Mouse (Mus musculus): ENCODE results near the gene Mgat4b.

The Mgat4b gene

DNA sequence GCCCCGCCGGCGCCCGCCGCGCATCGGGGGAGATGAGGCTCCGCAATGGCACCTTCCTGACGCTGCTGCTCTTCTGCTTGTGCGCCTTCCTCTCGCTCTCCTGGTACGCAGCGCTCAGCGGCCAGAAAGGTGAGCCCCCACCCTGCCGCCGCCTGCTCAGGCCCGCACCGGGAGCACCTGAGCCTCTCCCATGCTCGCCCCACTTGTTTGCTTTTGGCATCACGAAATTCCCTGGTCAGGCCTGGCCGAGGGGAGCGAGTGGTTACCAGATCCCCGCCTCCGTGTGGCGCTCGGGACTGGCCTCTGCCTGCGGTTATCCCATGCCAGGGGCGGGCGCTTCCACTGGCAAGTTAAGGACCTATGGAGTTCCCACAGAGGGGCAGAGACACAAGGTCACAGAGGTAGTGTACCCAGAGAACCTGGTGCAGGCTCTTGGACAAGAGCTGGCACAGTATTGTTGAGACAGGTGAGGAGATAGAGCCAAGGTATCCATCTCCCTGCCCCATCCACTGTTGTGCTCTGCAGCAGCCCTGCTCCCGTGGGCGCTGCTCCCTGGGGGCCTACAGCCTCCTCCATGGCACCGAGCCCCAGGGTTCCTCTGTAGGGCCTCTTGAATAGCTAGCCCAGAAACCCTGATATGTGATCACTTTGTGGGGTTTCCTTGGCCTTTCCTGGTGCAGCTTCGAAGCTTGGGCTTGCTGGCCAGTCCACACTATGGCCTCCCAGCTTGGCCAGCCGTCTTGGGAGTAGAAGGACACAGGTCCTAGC is 15.1 kb downstream of the Mgat4b start:
- DNase-seq (ENCODE audit: inconsistent ontology term), result peak; percentile 55

DNA sequence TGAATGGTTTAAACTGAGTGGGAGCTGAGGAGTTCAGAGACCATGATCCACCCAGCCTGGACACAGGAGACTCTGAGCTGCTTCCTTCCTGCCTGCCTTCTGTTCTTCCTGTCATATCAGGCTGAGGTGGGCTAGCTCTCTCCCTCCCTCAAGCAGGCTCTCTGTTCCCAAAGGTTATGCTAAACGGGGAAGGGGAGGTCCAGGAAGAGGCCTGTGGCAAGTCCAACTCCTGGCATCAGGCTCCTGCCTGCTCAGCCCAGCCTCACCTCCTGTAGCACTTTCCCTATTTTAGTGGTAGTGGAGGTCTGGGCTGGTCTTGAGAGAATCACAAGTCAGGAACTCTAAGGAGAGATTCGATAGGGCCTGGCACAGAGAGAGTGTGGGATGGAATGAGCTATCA is 15.7 kb downstream of the Mgat4b start:
- DNase-seq (ENCODE audit: inconsistent ontology term), result no peak

DNA sequence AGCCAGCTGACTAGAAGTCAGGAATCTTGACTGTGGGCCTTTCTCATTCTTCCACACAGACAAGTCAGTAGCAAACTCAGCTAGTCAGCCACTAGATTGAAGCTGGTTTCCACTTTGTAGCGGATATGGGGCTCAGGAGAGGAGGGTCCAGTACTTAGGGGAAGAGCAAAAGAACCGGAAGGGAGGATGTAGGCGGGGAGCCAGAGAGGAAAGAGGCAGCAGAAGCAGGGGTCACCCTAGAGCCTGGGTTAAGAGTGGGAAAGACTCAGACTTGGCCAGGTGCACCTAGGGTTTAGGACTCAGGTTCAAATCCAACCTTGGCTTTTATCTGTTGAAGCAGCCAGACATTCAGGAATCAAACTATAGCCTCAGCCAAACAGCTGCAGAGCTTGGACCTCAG is 16.5 kb downstream of the Mgat4b start:
- no peak for DNase-seq (ENCODE audit: inconsistent ontology term)

DNA sequence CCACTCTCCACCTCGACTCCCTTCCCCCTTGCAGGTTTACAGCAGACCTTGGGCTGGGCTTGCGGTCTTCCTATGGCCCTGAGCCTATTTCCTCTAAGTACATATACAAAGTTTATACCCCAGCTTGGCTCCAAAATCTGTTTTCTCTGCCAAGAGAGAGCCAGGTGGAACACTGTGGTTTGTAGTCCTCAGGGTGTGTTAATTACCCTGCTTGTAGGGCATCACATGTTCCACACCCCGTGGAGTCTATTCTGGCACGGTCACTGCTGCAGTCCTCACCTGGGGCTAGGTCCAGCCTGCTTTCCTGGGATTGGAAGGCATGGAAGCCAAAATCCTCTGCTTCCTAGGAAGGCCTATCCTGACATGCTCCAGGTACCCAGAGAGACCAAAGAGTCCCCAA is 17.0 kb downstream of the Mgat4b start:
- DNase-seq (ENCODE audit: inconsistent ontology term), result no peak

DNA sequence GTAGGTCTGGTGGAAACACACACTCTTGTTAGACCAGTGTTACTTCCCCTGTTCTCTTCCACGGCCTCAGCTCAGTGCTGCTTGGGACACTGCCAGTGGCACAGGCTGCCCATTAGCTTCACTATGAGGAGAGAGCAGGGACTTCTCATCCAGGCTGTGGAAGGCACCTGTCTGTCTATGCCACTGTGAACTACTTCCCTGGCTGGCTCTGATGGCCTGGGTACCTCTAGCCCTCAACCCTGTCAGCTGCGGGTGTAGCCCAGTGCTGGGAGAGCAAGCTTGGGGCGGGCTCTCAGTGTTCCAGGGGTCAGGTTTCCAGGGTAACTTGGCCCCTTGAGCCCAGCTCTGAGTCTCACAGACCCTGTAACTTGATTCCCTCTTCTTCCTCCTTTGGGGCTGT is 18.1 kb downstream of the Mgat4b start:
- DNase-seq (ENCODE audit: inconsistent ontology term), result no peak

DNA sequence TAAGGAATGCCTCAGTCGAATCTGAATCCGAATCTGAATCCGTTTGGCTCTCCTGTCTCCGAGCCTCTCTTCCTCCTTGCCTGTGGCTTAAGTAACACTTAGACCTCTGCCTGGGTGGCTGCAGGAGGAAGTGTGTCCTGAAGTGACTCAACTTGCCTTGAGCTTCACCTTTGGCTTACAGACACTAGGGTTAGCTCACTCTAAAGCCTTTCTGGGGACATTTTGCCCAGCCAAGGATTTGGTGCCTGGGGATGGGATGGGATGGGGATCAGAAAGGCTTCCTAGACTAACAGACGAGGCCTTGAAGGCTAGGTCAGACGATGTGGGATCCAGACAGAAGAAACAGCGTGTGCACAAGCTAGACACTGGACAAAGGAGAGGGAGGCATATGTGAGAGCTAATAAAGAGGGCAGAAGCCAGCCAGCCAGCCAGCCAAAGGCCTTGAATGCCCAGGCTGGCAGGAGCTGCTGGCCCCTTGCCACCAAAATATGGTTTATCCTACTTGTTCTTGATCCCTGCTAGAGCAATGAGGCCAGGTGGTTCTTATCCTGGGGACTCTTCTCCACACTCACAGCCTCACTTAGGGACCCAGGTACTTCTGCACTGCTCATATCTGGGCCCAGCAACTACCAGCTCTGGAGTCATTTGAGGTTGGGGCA is 18.7 kb downstream of the Mgat4b start:
- no peak for DNase-seq (ENCODE audit: inconsistent ontology term)

DNA sequence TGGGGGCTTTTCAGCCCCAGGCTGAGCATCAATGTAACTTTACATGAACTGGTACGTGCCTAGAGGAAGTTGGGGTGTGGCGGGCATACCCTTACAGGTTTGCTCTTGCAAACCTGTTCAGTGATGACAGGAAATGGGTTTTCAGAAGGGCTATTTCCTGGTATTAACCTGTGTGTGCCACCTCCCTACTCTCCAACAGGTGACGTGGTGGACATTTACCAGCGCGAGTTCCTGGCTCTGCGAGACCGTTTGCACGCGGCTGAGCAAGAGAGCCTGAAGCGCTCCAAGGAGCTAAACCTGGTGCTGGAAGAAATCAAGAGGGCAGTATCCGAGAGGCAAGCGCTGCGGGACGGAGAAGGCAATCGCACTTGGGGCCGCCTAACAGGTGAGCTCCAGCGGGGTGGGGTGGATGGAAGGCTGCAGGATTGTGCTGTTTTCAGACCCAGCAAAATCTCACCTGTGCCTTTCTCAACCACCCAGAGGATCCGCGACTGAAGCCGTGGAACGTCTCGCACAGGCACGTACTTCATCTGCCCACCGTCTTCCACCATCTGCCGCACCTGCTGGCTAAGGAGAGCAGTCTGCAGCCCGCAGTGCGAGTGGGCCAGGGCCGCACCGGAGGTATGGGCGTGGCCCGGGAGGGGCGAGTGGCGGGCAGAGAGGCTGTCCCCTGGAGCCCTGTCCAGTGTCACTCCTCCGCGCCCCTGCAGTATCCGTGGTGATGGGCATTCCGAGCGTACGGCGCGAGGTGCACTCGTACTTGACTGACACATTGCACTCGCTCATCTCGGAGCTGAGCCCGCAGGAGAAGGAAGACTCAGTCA is 20.0 kb downstream of the Mgat4b start:
- no peak for DNase-seq (ENCODE audit: inconsistent ontology term)

DNA sequence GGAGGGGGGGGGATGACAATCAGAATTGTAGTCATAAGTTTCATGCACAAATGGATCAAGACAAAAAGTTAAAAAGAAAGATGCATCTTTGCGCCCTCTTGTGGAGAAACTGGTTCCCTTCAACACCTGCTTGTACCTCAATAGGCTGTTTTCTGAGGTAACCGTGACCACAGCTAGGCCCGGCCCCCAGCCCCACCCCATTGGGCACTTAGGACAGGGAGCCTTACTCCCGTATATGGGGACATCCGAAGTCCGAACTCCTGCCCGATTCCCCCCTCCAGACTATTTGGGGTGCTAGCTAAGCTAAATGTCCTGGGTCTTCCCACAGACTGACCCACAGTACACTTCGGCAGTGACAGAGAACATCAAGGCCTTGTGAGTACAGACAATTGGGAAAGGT is 20.7 kb downstream of the Mgat4b start:
- DNase-seq (ENCODE audit: inconsistent ontology term), result peak; percentile 78

DNA sequence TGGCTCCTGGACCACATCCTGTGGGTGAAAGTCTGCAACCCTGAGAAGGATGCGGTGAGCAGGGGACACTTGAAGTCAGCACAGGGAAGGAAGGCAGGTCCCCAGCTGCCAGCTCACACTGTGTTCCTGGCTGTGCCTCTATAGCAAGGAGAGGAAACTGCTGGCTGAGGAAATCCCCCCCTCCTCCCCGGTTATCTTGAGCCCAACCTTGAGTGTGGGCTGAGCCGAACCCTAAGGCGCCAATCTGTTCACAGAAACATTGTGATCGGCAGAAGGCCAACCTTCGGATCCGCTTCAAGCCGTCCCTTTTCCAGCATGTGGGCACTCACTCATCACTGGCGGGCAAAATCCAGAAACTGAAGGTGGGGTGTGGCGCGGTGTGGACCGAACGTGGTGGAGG is 22.3 kb downstream of the Mgat4b start:
- DNase-seq (ENCODE audit: inconsistent ontology term), result no peak

DNA sequence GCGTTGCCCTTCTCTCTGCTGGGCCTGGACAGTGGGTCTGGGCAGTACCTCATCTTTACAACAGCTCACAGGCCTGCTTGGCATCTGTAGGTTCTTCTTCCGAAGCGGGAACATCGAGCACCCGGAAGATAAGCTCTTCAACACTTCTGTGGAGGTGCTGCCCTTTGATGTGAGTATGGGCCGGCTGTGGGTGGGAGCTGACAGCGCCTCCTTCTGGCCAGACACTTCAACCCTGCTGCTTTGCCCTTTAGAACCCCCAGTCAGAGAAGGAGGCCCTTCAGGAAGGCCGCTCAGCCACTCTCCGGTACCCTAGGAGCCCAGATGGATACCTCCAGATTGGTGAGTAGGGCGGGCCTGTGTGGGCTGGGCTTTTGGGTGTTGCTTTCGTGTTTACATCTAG is 23.3 kb downstream of the Mgat4b start:
- DNase-seq (ENCODE audit: inconsistent ontology term), result no peak

DNA sequence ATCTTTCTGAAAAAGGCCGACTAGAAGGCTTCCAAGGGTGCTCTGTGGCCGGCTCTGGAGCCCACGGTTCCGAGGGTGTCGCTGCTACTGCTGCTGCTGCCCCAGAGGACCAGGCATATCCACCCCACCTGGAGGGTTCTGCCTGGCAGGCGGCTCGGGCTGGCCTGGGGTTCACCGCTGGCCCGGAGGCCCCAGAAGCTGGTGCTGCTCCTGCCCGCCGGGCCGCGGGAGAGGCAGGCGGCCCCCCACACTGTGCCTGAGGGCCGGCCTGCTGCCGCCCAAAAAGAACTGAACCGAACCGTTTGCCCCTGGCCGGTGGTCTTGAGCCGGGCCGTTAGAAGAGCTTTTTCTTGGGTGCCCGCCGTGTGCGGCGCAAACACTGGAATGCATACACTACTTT is 23.9 kb downstream of the Mgat4b start:
- no peak for DNase-seq (ENCODE audit: inconsistent ontology term)

DNA sequence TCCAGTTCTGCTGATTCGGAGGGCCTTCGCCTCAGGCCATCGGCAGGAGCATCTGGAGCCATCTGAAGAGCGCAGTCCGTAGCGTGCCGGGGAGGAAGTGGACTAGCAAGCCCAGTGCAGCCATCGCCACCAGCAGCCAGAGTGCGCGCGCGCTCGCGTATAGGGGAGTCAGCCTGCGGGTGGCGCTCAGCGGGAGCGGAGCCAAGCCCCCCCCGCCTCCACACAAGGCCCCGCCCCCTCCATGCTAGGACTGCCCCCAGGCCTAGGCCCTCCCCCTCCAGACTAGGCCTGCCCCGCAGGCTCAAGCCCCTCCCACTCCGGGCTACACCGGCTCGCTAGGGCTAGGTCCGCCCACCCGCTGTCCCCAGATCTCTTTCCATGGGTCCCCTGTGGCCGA is 25.8 kb downstream of the Mgat4b start:
- peak; percentile 96 for DNase-seq (ENCODE audit: inconsistent ontology term)

DNA sequence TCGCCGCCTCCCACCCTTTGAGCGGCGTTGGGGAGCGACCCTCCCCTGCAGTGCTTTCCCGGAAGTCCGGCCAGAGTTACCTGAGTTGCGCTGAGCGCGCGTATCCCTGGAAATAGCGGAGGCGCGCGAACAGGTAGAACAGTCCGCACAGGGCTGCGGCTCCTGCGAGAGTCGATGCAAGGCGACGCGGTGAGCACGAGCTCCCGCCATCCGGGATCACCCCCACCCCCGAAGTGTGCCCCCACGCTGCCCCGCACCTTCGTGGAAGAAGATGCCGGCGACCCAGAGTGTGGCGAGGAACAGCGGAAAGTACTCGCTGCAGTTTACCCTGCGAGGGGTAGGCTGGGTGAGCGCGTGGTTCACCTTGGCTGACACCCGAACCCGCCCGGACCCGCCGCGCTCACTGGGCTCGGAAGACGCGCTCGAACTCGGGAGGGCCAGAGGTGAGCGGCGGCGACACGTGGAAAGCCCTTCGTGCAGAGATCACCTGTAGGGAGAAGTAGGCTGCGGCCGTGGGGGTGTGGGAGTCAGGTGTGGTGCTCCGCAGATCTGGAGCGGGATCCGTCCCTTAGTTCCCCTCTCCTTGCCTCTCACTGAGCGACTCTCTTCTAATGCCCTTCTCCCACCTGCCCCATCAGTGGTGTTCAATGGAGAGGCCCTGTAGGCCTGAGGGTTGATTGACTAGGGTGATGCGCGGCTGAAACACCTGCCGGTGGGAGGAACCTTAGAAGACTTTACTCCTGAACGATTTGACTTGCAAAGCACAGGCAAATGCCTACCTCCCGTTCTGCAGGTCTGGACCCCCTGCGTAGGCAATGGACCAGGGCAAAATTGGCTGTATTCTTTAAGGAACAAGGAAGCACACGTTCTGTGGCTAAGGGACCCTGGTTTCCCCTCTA is 26.5 kb downstream of the Mgat4b start:
- DNase-seq (ENCODE audit: inconsistent ontology term), result no peak

DNA sequence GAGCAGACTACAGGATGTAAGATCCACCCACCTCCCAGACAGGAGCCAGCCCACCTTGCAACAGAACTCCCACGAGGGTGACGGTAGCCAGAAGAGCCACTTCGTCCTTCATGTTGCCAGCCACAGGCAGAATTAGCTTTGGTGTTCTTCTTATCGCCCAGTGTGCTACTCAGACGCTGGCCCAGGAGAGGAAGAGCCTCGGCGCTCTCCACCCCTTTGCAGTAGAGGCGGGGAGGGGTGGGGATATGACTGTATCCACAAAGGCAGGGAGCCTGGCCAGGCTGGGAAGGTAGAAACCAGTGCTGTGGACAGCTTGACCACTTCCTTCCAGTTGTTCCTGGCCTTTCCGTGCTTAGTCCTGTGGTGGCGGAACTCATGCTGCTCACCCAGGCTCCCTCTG is 27.6 kb downstream of the Mgat4b start, which contains the start of gene Ltc4s:
Gene Ltc4s, minus strand, starts transcription at position 293 of the 400 bp plus-strand sequence.
- no peak for DNase-seq (ENCODE audit: inconsistent ontology term)

DNA sequence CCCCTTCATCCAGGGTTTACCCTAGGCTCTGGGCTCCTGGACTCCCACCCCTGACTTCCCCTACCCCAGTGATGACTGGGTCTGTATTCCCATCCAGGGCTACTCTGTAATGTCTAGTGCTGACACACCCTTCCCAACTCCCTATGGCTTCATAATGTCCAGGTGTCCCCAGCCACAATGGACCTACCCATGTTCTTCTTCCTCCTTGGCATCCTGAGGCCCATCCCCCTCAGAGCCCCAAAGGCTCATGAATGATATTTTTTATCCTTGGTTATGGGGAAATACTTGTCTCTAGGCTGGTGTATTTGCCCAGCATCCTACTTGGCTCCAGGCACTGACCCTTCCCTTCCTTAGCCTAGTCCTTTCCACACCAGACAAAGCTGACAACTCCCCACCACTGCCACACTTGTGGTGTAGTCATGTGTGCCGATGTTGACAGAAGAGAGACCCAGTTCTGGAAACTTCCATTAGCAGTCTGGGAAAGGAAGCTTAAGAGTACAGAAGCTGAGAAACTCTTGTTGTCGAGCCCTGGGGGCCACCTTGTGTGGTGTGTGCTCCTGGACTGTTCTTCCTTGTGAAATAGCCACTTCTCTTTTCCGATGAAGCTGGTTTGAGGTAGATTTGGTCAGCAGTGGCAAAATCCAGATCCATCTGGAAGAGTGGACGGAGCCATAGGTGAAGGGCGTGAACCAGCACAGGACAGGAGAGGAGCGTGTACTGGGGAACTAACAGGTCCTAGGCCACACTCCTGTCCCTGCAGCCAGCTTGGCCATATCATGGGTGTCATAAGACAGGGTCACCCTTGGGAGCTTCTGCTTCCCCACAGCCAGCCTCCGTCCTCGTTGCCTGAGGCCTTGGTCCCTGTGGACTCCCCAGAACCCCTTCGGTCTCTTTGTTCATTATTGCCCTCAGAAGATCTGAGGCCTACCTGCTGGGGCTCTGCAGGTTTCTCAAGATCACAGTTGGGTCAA is 28.4 kb downstream of the Mgat4b start:
- DNase-seq (ENCODE audit: inconsistent ontology term), result no peak

DNA sequence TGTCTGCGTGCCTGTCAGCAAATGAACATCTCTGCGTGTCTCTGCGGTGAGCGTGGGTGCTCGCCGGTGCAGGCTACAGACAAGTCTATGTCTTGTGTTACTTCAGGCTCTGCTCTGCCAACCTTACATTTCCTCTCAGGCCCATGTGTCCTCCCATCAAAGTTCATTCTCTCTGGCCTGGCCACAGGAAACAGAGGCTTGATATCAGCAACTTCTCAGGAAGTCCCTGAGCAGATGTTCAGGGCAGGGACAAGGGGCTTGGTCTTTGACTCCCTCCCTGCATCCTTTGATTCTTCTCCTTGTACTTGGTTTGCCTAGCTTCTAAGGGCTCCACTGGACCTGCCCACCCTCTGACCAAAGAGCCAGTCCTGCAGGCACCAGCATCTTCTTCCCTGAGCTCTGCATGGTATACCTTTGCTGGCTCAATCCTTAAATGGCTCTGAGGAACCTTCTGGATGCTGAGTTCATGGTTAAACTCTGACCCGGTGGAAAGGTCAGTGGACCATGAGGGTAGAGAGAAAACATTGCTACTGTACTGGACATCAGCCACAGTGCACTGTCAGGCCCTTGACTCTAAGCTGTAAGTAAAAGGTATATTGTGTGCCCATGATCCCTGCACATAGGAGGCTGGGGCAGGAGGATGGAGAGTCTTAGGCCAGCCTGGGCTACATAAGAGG is 29.7 kb downstream of the Mgat4b start:
- DNase-seq (ENCODE audit: inconsistent ontology term), result no peak

DNA sequence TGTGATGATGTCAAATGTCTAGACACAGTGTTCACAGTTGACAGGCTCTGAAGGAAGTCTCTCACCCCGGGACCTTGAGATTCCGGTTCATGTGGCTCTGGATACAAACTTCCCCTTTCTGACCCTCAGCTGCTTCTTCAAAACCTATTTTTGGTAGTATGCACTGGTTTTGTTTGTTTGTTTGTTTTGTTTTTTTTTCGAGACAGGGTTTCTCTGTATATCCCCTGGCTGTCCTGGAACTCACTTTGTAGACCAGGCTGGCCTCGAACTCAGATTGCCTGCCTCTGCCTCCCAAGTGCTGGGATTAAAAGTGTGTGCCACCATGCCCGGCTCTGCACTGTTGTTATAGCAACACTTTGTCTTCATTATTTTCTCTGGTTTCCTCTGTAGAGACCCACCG is 33.2 kb downstream of the Mgat4b start:
- no peak for DNase-seq (ENCODE audit: inconsistent ontology term)

DNA sequence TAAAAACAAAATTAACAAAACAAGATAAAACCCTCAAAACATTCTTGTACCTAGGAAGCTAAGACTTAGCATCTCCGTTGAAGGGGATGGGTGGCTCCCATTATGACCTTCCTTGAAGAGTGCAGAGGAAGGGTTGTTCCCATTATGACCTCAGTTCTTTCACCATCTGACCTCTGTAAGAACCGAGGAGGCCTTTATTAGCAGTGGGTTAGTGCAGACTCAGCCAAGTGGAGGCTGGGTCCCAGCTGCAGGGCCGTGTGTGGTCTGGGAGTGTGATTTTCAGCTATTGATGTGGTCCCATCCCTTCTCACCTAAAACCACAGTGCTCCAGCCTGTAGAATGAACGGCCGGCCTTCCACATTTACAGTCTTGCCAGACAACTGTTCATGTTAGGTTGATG is 34.6 kb downstream of the Mgat4b start:
- DNase-seq (ENCODE audit: inconsistent ontology term), result no peak

DNA sequence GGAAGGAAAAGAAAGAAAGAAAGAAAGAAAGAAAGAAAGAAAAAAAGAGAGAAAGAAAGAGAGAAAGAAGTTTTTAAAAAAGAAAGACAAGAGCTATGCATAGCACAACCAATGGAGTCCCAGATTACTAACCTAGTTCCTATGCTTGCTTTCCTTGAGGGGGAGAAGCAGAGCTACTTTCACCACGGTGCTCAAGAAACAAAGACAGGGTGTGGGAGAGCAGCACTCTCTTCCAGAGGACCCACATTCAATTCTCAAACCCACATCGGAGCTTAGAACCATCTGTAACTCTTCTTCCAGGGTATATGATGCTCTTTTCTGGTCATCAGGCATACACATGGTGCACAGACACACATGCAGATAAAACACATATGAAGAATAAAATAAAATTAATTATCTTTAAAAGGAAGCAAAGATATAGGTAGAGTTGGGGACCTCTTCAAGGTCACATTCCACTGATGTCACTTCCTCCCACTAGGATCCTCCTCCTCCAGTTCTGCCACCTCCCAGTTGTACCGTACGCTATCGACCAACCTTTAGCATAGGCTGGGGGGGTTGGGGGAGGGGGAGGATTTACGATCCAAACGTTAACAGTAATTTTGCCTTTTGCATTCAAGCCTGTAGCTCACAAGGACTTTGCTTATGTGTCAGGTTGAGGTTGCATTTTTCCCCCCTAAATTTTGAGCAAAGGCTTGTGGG is 37.9 kb downstream of the Mgat4b start:
- DNase-seq (ENCODE audit: inconsistent ontology term), result no peak
